Mouse (Mus musculus) C2C12 (cell line): ENCODE measurements around the gene Mfsd10. TPM values are rescaled to one million over a fixed set of nuclear protein-coding genes. Genes with fewer than 3 reads are reported as not detected.

Experiments used
- H3K27me3 ChIP-seq: one replicate; pipeline ENCODE4 v1.6.1; 2011; ENCODE audit not compliant: control insufficient read depth, insufficient read depth, insufficient read length
- H3K36me3 ChIP-seq: one replicate; pipeline ENCODE4 v1.6.1; 2011; ENCODE audit not compliant: control insufficient read depth, insufficient read depth
- H3K4me3 ChIP-seq: one replicate; pipeline ENCODE4 v1.5.1; 2011; ENCODE audit warnings: mild to moderate bottlenecking, control low read depth; ENCODE audit not compliant: poor library complexity, insufficient read depth, severe bottlenecking
- H3K79me2 ChIP-seq: one replicate; pipeline ENCODE4 v1.6.1; 2011; ENCODE audit not compliant: control insufficient read depth, insufficient read depth
- H3K79me3 ChIP-seq: one replicate; pipeline ENCODE4 v1.6.1; 2011; ENCODE audit warnings: low read depth, control low read depth
- H3ac ChIP-seq: one replicate; pipeline ENCODE3; 2011; ENCODE audit warnings: low read depth; ENCODE audit not compliant: control insufficient read depth, insufficient read length
- CEBPB ChIP-seq: IDR thresholded peaks from one replicate; pipeline ENCODE4 v1.6.1; 2011; ENCODE audit warnings: low read depth, mild to moderate bottlenecking, control low read depth, moderate library complexity
- CTCF ChIP-seq: IDR thresholded peaks from one replicate; pipeline ENCODE4 v1.5.1; 2011; ENCODE audit not compliant: control insufficient read depth, insufficient read depth, insufficient read length
- FOSL1 ChIP-seq: IDR thresholded peaks from one replicate; pipeline ENCODE4 v1.8.0; 2011; ENCODE audit warnings: mild to moderate bottlenecking, low read length; ENCODE audit not compliant: poor library complexity, insufficient read depth, severe bottlenecking
- MAX ChIP-seq: IDR thresholded peaks from one replicate; pipeline ENCODE4 v1.6.1; 2011; ENCODE audit warnings: mild to moderate bottlenecking, control low read depth
- MYOD1 ChIP-seq: IDR thresholded peaks from one replicate; pipeline ENCODE4 v1.6.1; 2011; ENCODE audit warnings: low read depth; ENCODE audit not compliant: control insufficient read depth, insufficient read length
- MYOG ChIP-seq: IDR thresholded peaks from one replicate; pipeline ENCODE4 v1.6.1; 2011; ENCODE audit not compliant: control insufficient read depth, insufficient read length; ENCODE audit errors: extremely low read depth
- USF1 ChIP-seq: IDR thresholded peaks from one replicate; pipeline ENCODE4 v1.6.1; 2011; ENCODE audit warnings: low read depth, mild to moderate bottlenecking, control low read depth, moderate library complexity
- polyA plus RNA-seq: library from polyadenylated mRNA; unstranded; fragments of >200 nt; fragmentation: generic; extraction: Trizol; gene quantifications from one replicate; pipeline ENCODE4 v1.2.1, GENCODE M21; 2012; ENCODE audit warnings: missing spikeins

Mfsd10 gene
- polyA plus RNA-seq, 1 experiment = 69.3 TPM

GRCm38 (mm10) chr5:34647581-34647980 is 10.6 kb upstream of the Mfsd10 start:
- Histone ChIP-seq H3K27me3 (no peaks in the 10 kb centered on the region), H3K79me2 (no peaks in the 10 kb centered on the region), H3K36me3 (peaks cover 90% of the 10 kb centered on the region), H3ac (no peak overlapping the region), H3K4me3 (no peak overlapping the region), H3K79me3 (no peaks in the 10 kb centered on the region)
- TF ChIP-seq MAX (no peak), CTCF (peak; percentile 25), MYOD1 (no peak)

GRCm38 (mm10) chr5:34642932-34643331 is 5.9 kb upstream of the Mfsd10 start:
- TF ChIP-seq USF1 (no peak), CEBPB (no peak), MYOG (no peak), MAX (no peak), CTCF (no peak), MYOD1 (no peak), FOSL1 (no peak)
- Histone ChIP-seq H3K4me3 (no peak overlapping the region), H3K27me3 (no peaks in the 10 kb centered on the region), H3ac (no peak overlapping the region), H3K36me3 (peaks cover 76% of the 10 kb centered on the region), H3K79me2 (no peaks in the 10 kb centered on the region), H3K79me3 (no peaks in the 10 kb centered on the region)

- Histone ChIP-seq H3ac (no peak overlapping the region), H3K79me3 (no peaks in the 10 kb centered on the region), H3K79me2 (no peaks in the 10 kb centered on the region), H3K27me3 (no peaks in the 10 kb centered on the region), H3K4me3 (no peak overlapping the region), H3K36me3 (peaks cover 72% of the 10 kb centered on the region)
- TF ChIP-seq USF1 = no peak
- TF ChIP-seq CTCF = no peak
- no peak for TF ChIP-seq MYOG
- TF ChIP-seq MAX = no peak
Measured at GRCm38 (mm10) chr5:34641991-34642390, 5.0 kb upstream of the Mfsd10 start.

- H3K79me2 ChIP-seq = peaks cover 26% of the 10 kb centered on the region
- H3K36me3 ChIP-seq = peaks cover 66% of the 10 kb centered on the region
- no peak overlapping the region for H3K4me3 ChIP-seq
Measured at GRCm38 (mm10) chr5:34637591-34638156, 662 bp upstream of the Mfsd10 start.

GRCm38 (mm10) chr5:34635665-34636192 is 1.3 kb downstream of the Mfsd10 start:
- Histone ChIP-seq H3K79me3 (peaks cover 12% of the 10 kb centered on the region), H3ac (peak overlapping the region; percentile 65), H3K79me2 (peaks cover 26% of the 10 kb centered on the region), H3K36me3 (peaks cover 75% of the 10 kb centered on the region), H3K27me3 (no peaks in the 10 kb centered on the region), H3K4me3 (peak overlapping the region; percentile 54)
- TF ChIP-seq CTCF (no peak), MYOD1 (no peak), MAX (no peak), CEBPB (no peak), FOSL1 (no peak), MYOG (no peak), USF1 (no peak)

More at GRCm38 (mm10) chr5:34637591-34638156, 662 bp upstream of the Mfsd10 start:
- Histone ChIP-seq H3ac (no peak overlapping the region), H3K27me3 (no peaks in the 10 kb centered on the region), H3K79me3 (peaks cover 12% of the 10 kb centered on the region)
- TF ChIP-seq CTCF = no peak
- TF ChIP-seq CEBPB = peak; percentile 5

GRCm38 (mm10) chr5:34634746-34635400 is 2.1 kb downstream of the Mfsd10 start:
- Histone ChIP-seq H3K79me3 (peaks cover 12% of the 10 kb centered on the region), H3ac (no peak overlapping the region), H3K27me3 (no peaks in the 10 kb centered on the region), H3K4me3 (no peak overlapping the region), H3K36me3 (peaks cover 70% of the 10 kb centered on the region), H3K79me2 (peaks cover 26% of the 10 kb centered on the region)
- TF ChIP-seq CTCF (no peak), MYOG (no peak), MYOD1 (no peak), FOSL1 (no peak), MAX (no peak), CEBPB (no peak), USF1 (no peak)
